Mouse (Mus musculus): ENCODE data around the gene Grip1.

- TF ChIP-seq CTCF (IDR thresholded peaks at IDR 0.05; ENCODE audit: low read depth) = no peak
- TF ChIP-seq EP300 (IDR thresholded peaks at IDR 0.05; ENCODE audit: low read depth) = no peak
Observed at GRCm38 (mm10) chr10:119586976-119587375, 133.3 kb downstream of the Grip1 start.

Data from liver, postnatal 0 days (tissue).